8 mouse cellular contexts compared by ENCODE assay signal in genomic region chr4:88033729-88034386, GRCm38 (mm10). TPM values are rescaled to one million over a fixed set of nuclear protein-coding genes. Genes with fewer than 3 reads are reported as not detected.
DNase-seq lines count a peak whose midpoint lies in the region; ATAC-seq and TF ChIP-seq lines count a peak whose summit lies in the region.

No protein-coding gene starts in this region.

- H3K4me3 ChIP-seq in embryonic facial prominence, embryonic 15.5 days (replicated peaks) = peak overlapping the region; percentile 77
- H3K4me3 ChIP-seq in hindbrain, embryonic 13.5 days = peak overlapping the region; percentile 84
- H3K4me3 ChIP-seq in liver, adult 2 months (ENCODE audit: insufficient read depth, low read depth, low read length) = peak overlapping the region; percentile 75

- no peaks in the 10 kb centered on the region for H3K79me2 ChIP-seq in liver, adult 2 months (ENCODE audit: control insufficient read depth, insufficient read depth, low read length)

- H3K36me3 ChIP-seq in embryonic facial prominence, embryonic 15.5 days = no peaks in the 10 kb centered on the region
- H3K36me3 ChIP-seq in hindbrain, embryonic 13.5 days = no peaks in the 10 kb centered on the region; the same call in 1 of the 2 replicates
- no peaks in the 10 kb centered on the region for H3K36me3 ChIP-seq in liver, adult 2 months (ENCODE audit: control insufficient read depth, insufficient read depth, low read length)

- peak; percentile 39 to 70 for DNase-seq in adrenal gland, adult (ENCODE audit: inconsistent age in 2 of 2, low spot score in 1 of 2)
- DNase-seq in adrenal gland, postnatal 4 days (ENCODE audit: low spot score in 2 of 2) = no peak
- DNase-seq in Muller cell, postnatal 12 days (ENCODE audit: inconsistent ontology term) = peak; percentile 14
- DNase-seq in liver, adult 2 months (ENCODE audit: extremely low read depth, low read depth, low spot score) = peak; percentile 19
- DNase-seq in neural tube, embryonic 10.5 days (ENCODE audit: extremely low spot score, low spot score) = peak; percentile 41

- no peaks in the 10 kb centered on the region for H3K27me3 ChIP-seq in embryonic facial prominence, embryonic 15.5 days
- H3K27me3 ChIP-seq in hindbrain, embryonic 13.5 days = peaks cover 12% of the 10 kb centered on the region
- H3K27me3 ChIP-seq in liver, adult 2 months (ENCODE audit: control insufficient read depth, insufficient read depth, low read length) = peaks cover 2% of the 10 kb centered on the region; the same call in 1 of the 2 replicates

- H3K4me2 ChIP-seq in embryonic facial prominence, embryonic 15.5 days (replicated peaks) = peak overlapping the region; percentile 87
- H3K4me2 ChIP-seq in hindbrain, embryonic 13.5 days = peak overlapping the region; percentile 62

- peaks cover 22% of the 10 kb centered on the region; the same call in 1 of the 2 replicates for H3K4me1 ChIP-seq in embryonic facial prominence, embryonic 15.5 days
- peaks cover 36% of the 10 kb centered on the region for H3K4me1 ChIP-seq in hindbrain, embryonic 13.5 days (replicated peaks)
- H3K4me1 ChIP-seq in liver, adult 2 months (ENCODE audit: control insufficient read depth, insufficient read depth, low read length) = peaks cover 6% of the 10 kb centered on the region; the same call in 1 of the 2 replicates

- H3K9ac ChIP-seq in embryonic facial prominence, embryonic 15.5 days = peak overlapping the region; percentile 48
- H3K9ac ChIP-seq in hindbrain, embryonic 13.5 days = peak overlapping the region; percentile 96
- peak overlapping the region; percentile 63 for H3K9ac ChIP-seq in liver, adult 2 months (ENCODE audit: low read depth, low read length)

- peak overlapping the region; percentile 75 for H3K27ac ChIP-seq in embryonic facial prominence, embryonic 15.5 days (replicated peaks)
- peak overlapping the region; percentile 98; the same call in 1 of the 2 replicates for H3K27ac ChIP-seq in hindbrain, embryonic 13.5 days
- H3K27ac ChIP-seq in liver, adult 2 months (replicated peaks; ENCODE audit: insufficient read depth, low read depth, low read length) = no peak overlapping the region

- under 1% methylated on average over 25 of the region's 25 CpGs for whole genome bisulfite sequencing in embryonic facial prominence, embryonic 15.5 days
- WGBS in hindbrain, embryonic 13.5 days = under 1% methylated on average over 25 of the region's 25 CpGs
- WGBS in liver, adult 2 months = 1% methylated on average over 25 of the region's 25 CpGs

- ATAC-seq in embryonic facial prominence, embryonic 15.5 days (ENCODE audit: insufficient number of reproducible peaks, low FRiP score, low TSS enrichment, low read depth) = no peak
- no peak for ATAC-seq in hindbrain, embryonic 13.5 days (ENCODE audit: low FRiP score)
- ATAC-seq in granulocyte monocyte progenitor cell, adult 5-6 weeks (replicated peaks; ENCODE audit: poor library complexity, severe bottlenecking) = no peak

- no peak for TF ChIP-seq CTCF in liver, adult 2 months (IDR thresholded peaks at IDR 0.05; ENCODE audit: low read depth, low read length)

- no peaks in the 10 kb centered on the region for H3K9me3 ChIP-seq in embryonic facial prominence, embryonic 15.5 days (replicated peaks)
- no peaks in the 10 kb centered on the region for H3K9me3 ChIP-seq in hindbrain, embryonic 13.5 days

- no peak for TF ChIP-seq POLR2A in liver, adult 2 months (IDR thresholded peaks at IDR 0.05; ENCODE audit: extremely low read depth, insufficient read depth, low read length)

RNA-seq across cellular contexts. Expression of gene Mllt3, which starts 0.7 kb away (rescaled TPM):
- total RNA-seq in adrenal gland, postnatal 4 days (2021) = 10 to 100 TPM; 21.9 to 25.9 TPM
- polyA plus RNA-seq in embryonic facial prominence, embryonic 15.5 days (2015; fragmentation: Nextera tagmentation; extraction: Ambion mirVana) = 54.3 and 56.4 TPM in 2 replicates
- 108 and 110 TPM in 2 replicates for polyA plus RNA-seq in hindbrain, embryonic 13.5 days (2015; fragmentation: Nextera tagmentation; extraction: Ambion mirVana)
- 2.6 and 3.0 TPM in 2 replicates for total RNA-seq in liver, adult 2 months (2014; rRNA removed)
- polyA plus RNA-seq in liver, adult 2 months (2012; rRNA removed) = 0.62 and 1.2 TPM in 2 replicates
- total RNA-seq in granulocyte monocyte progenitor cell, adult 5-6 weeks (2014; fragmentation: Nextera tagmentation) = 6.0 and 8.5 TPM in 2 replicates
- 8.8 and 10.5 TPM in 2 replicates for total RNA-seq in granulocyte monocyte progenitor cell, adult 5-6 weeks (2017)

Comparison
In these comparisons a context has a peak if more than half of its experiments do, and no peak if none do; other contexts are left out.
1. DNase-seq: peak in adrenal gland, adult (2 of 2), Muller cell, postnatal 12 days (single experiment), liver, adult 2 months (single experiment) and neural tube, embryonic 10.5 days (single experiment); none in adrenal gland, postnatal 4 days (0 of 2).
2. Peak in every context shown above with its lines, with median percentiles within 50 percentile points of each other: H3K4me3 ChIP-seq and H3K9ac ChIP-seq.